Mouse (Mus musculus) R1 (cell line): ENCODE results near the gene B3gnt8.
"Not testable (repeated sequence)": the region's sequence is repeated elsewhere in the genome, so short reads cannot be mapped to it uniquely, and the experiment has no call there.

ENCODE experiments used
- DNase-seq: peaks from one replicate; pipeline ENCODE4 v3.0.0-alpha.2; 2018; ENCODE audit warnings: low read depth, low spot score

Gene B3gnt8

GRCm38 (mm10) chr7:25626509-25627430, at the start of gene B3gnt8:
TSS of gene B3gnt8 (plus strand) at chr7:25626654.
- DNase-seq, result peak; percentile 32

GRCm38 (mm10) chr7:25576793-25577437, 49.5 kb upstream of the B3gnt8 start:
- DNase-seq, result not testable (repeated sequence)

- no peak for DNase-seq
Measured at GRCm38 (mm10) chr7:25579441-25579840, 47.0 kb upstream of the B3gnt8 start.

GRCm38 (mm10) chr7:25582301-25582810, 44.1 kb upstream of the B3gnt8 start:
- peak; percentile 54 for DNase-seq

- DNase-seq, result no peak
Measured at GRCm38 (mm10) chr7:25584651-25585050, 41.8 kb upstream of the B3gnt8 start.

- no peak for DNase-seq
Measured at GRCm38 (mm10) chr7:25585351-25586204, 40.9 kb upstream of the B3gnt8 start.

- DNase-seq, result no peak
Measured at GRCm38 (mm10) chr7:25591226-25591625, 35.2 kb upstream of the B3gnt8 start.

GRCm38 (mm10) chr7:25593859-25594258, 32.6 kb upstream of the B3gnt8 start:
- DNase-seq, result no peak

GRCm38 (mm10) chr7:25599663-25600062, 26.8 kb upstream of the B3gnt8 start:
- DNase-seq, result peak; percentile 82

GRCm38 (mm10) chr7:25600666-25601065, 25.8 kb upstream of the B3gnt8 start:
- peak; percentile 66 for DNase-seq

- peak; percentile 75 for DNase-seq
Measured at GRCm38 (mm10) chr7:25601346-25601745, 25.1 kb upstream of the B3gnt8 start.

- no peak for DNase-seq
Measured at GRCm38 (mm10) chr7:25606625-25607063, 19.8 kb upstream of the B3gnt8 start.

GRCm38 (mm10) chr7:25607196-25607595, 19.3 kb upstream of the B3gnt8 start:
- no peak for DNase-seq

- no peak for DNase-seq
Measured at GRCm38 (mm10) chr7:25610056-25610455, 16.4 kb upstream of the B3gnt8 start.

- peak; percentile 71 for DNase-seq
Measured at GRCm38 (mm10) chr7:25611501-25611900, 15.0 kb upstream of the B3gnt8 start.

- DNase-seq, result peak; percentile 33
Measured at GRCm38 (mm10) chr7:25614086-25614485, 12.4 kb upstream of the B3gnt8 start.

- DNase-seq, result no peak
Measured at GRCm38 (mm10) chr7:25614831-25615705, 11.4 kb upstream of the B3gnt8 start.

GRCm38 (mm10) chr7:25615706-25616011, 10.8 kb upstream of the B3gnt8 start, which contains the start of gene Erich4:
TSS of gene Erich4 (minus strand) at chr7:25615892.
- no peak for DNase-seq

- no peak for DNase-seq
Measured at GRCm38 (mm10) chr7:25617376-25618160, 8.9 kb upstream of the B3gnt8 start.
